Mouse (Mus musculus) heart, embryonic 13.5 days (tissue): ENCODE measurements around the gene Pan2. TPM values are rescaled to one million over a fixed set of nuclear protein-coding genes. Genes with fewer than 3 reads are reported as not detected.
A peak's percentile ranks its signal among the peaks of the same experiment; 100 is the strongest.
"Not testable (repeated sequence)": the region's sequence is repeated elsewhere in the genome, so short reads cannot be mapped to it uniquely, and the experiment has no call there.

Experiments used
- ATAC-seq: fragments of 200-750 bp; cut with Nextera tagmentation; 2 replicates; pipeline ENCODE4 v1.8.0; 2017; ENCODE audit warnings: moderate TSS enrichment; ENCODE audit not compliant: insufficient number of reproducible peaks, low FRiP score, low TSS enrichment; ENCODE audit errors: extremely low read depth
- H3K27ac ChIP-seq: fragments of 300-500 bp; sonication (generic); replicated peaks from 2 replicates; pipeline ENCODE4 v1.5.1; 2015; ENCODE audit warnings: moderate library complexity, mild to moderate bottlenecking, inconsistent platforms
- H3K27me3 ChIP-seq: fragments of 300-500 bp; sonication (generic); replicated peaks from 2 replicates; pipeline ENCODE4 v1.6.1; 2015; ENCODE audit warnings: mild to moderate bottlenecking, inconsistent platforms
- H3K36me3 ChIP-seq: fragments of 300-500 bp; sonication (generic); 2 replicates; pipeline ENCODE4 v1.6.1; 2015; ENCODE audit warnings: mild to moderate bottlenecking, inconsistent platforms
- H3K4me1 ChIP-seq: fragments of 300-500 bp; sonication (generic); 2 replicates; pipeline ENCODE4 v1.6.1; 2015; ENCODE audit warnings: inconsistent platforms
- H3K4me2 ChIP-seq: fragments of 300-500 bp; sonication (generic); 2 replicates; pipeline ENCODE4 v1.6.1; 2015; ENCODE audit warnings: inconsistent platforms, mild to moderate bottlenecking, moderate library complexity
- H3K4me3 ChIP-seq: fragments of 300-500 bp; sonication (generic); 2 replicates; pipeline ENCODE4 v1.5.1; 2015; ENCODE audit warnings: moderate library complexity, mild to moderate bottlenecking, inconsistent platforms
- H3K9ac ChIP-seq: fragments of 300-500 bp; sonication (generic); 2 replicates; pipeline ENCODE4 v1.6.1; 2015; ENCODE audit warnings: inconsistent platforms, mild to moderate bottlenecking, moderate library complexity
- H3K9me3 ChIP-seq: fragments of 300-500 bp; sonication (generic); 2 replicates; pipeline ENCODE4 v1.6.1; 2016; ENCODE audit warnings: inconsistent platforms
- WGBS: fragments of 180-500 bp; shearing (Covaris S2); methylation state at CpG from one replicate; pipeline ENCODE4 v1.1.7; 2015; ENCODE audit warnings: mixed read lengths; 5-methylcytosine and 5-hydroxymethylcytosine counted together
- polyA plus RNA-seq: library from polyadenylated mRNA; unstranded; fragments of >200 nt; fragmentation: Nextera tagmentation; extraction: Ambion mirVana; gene quantifications from 2 replicates; pipeline ENCODE4 v1.2.1, GENCODE M21; 2015

Pan2 gene
- 24.9 and 25.7 TPM in 2 replicates for polyA plus RNA-seq

GRCm38 (mm10) chr10:128303126-128304021, at the start of gene Pan2:
Pan2 (plus strand) TSS chr10:128303335.
- peak within 1 kb of the TSS; percentile 85 for H3K4me2 ChIP-seq
- no peaks in the 10 kb centered on the region for H3K9me3 ChIP-seq
- ATAC-seq, result peak; percentile 97
- peak within 1 kb of the TSS; percentile 68 for H3K4me3 ChIP-seq
- peak within 1 kb of the TSS; percentile 90 for H3K9ac ChIP-seq
- H3K4me1 ChIP-seq, result peaks cover 21% of the 10 kb centered on the region
- H3K27me3 ChIP-seq, result no peaks in the 10 kb centered on the region
- peaks cover 33% of the 10 kb centered on the region for H3K36me3 ChIP-seq
- peak within 1 kb of the TSS; percentile 97 for H3K27ac ChIP-seq
- 1% methylated on average over 37 of the region's 37 CpGs for WGBS

DNA sequence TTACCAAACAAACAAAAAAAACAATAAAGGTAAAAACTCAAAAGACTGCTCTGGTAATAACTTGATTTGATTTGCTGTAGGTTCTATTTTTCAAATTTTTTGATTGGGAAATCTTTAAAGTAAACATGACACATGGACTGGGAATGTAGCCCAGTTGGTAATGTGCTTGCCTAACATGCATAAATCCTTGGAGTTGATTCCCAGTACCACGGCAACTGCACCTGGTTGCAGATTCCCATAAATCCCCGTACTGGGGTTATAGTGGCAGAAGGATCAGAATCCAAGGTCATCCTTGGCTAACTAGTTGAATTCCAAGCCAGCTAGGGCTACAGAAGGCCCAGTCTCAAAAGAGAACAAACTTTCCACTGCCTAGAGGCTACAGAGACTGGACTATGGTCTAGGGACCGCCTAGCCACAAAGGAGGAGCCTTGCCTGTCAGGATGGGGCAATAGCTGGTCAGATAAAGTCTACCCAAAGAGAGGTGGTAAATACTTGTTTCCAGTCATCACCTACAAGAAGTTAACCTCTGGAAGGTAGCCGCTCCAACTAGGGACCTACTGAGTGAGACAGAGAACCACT, 49.4 kb upstream of the Pan2 start, which contains the start of gene Apon:
Apon (plus strand) TSS at position 420 of the 579 bp plus-strand sequence.
- ATAC-seq, result no peak
- Histone ChIP-seq H3K27ac (no peak within 1 kb of the TSS), H3K9ac (no peak within 1 kb of the TSS), H3K9me3 (no peaks in the 10 kb centered on the region), H3K4me2 (no peak within 1 kb of the TSS), H3K4me3 (no peak within 1 kb of the TSS), H3K36me3 (peaks cover 47% of the 10 kb centered on the region), H3K27me3 (no peaks in the 10 kb centered on the region), H3K4me1 (no peaks in the 10 kb centered on the region)
- WGBS, result 79% methylated on average over 4 of the region's 4 CpGs

- Histone ChIP-seq H3K27me3 (no peaks in the 10 kb centered on the region), H3K4me1 (no peaks in the 10 kb centered on the region), H3K9ac (no peak overlapping the region), H3K9me3 (no peaks in the 10 kb centered on the region), H3K4me2 (no peak overlapping the region), H3K4me3 (no peak overlapping the region), H3K27ac (no peak overlapping the region), H3K36me3 (peaks cover 26% of the 10 kb centered on the region)
- ATAC-seq, result no peak
- WGBS, result 77% methylated on average over 8 of the region's 8 CpGs
Observed at GRCm38 (mm10) chr10:128255925-128256324, 47.2 kb upstream of the Pan2 start.

GRCm38 (mm10) chr10:128256328-128256727, 46.8 kb upstream of the Pan2 start:
- Histone ChIP-seq H3K9ac (no peak overlapping the region), H3K4me2 (no peak overlapping the region), H3K9me3 (no peaks in the 10 kb centered on the region), H3K4me3 (no peak overlapping the region), H3K36me3 (peaks cover 22% of the 10 kb centered on the region), H3K27ac (no peak overlapping the region), H3K27me3 (no peaks in the 10 kb centered on the region), H3K4me1 (no peaks in the 10 kb centered on the region)
- ATAC-seq, result no peak
- 82% methylated on average over 8 of the region's 8 CpGs for WGBS

DNA sequence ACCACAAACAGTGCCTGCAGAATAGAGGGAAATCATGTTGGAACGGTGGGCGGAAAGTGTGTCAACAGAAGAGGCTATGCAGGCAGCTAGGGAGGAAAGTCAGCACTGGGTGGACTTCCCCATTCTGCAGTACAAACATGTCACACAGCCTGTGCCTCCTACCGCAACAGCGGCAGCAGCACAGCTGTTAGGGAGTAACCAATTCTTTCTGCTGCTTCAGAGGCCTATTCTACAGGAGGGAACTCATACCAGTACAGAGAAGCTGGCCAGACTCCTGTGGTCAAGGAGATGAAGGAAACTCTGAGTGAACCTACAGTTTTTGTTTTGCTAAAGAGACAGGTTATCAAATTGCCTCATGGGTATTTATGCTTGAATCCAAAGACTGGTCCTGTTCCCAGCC, 44.2 kb upstream of the Pan2 start:
- Histone ChIP-seq H3K4me1 (no peaks in the 10 kb centered on the region), H3K9ac (no peak overlapping the region), H3K4me2 (no peak overlapping the region), H3K9me3 (no peaks in the 10 kb centered on the region), H3K4me3 (no peak overlapping the region), H3K27ac (no peak overlapping the region), H3K36me3 (no peaks in the 10 kb centered on the region), H3K27me3 (no peaks in the 10 kb centered on the region)
- no peak for ATAC-seq
- WGBS, result 78% methylated on average over 4 of the region's 4 CpGs

DNA sequence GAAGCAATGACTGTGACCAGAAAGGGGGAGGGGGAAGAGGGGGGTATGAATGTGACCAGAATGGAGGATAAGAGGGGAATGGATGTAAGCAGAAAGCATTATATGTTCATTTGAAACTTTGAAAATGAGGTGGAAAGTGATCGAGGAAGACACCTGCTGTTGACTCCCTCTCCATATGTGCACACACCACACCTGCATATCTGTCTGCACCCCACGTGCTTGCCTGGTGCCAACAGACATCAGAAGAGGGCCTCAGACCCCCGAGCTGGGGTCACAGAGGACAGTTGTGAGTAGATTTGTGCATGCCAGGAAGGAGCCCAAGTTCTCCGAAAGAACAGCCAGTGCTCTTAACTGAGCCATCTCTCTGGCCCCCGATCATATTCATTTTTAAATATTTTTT, 43.2 kb upstream of the Pan2 start:
- Histone ChIP-seq H3K9me3 (no peaks in the 10 kb centered on the region), H3K4me3 (no peak overlapping the region), H3K36me3 (no peaks in the 10 kb centered on the region), H3K4me1 (no peaks in the 10 kb centered on the region), H3K4me2 (no peak overlapping the region), H3K27me3 (no peaks in the 10 kb centered on the region), H3K27ac (no peak overlapping the region), H3K9ac (no peak overlapping the region)
- WGBS, result 81% methylated on average over 5 of the region's 5 CpGs
- ATAC-seq, result no peak

DNA sequence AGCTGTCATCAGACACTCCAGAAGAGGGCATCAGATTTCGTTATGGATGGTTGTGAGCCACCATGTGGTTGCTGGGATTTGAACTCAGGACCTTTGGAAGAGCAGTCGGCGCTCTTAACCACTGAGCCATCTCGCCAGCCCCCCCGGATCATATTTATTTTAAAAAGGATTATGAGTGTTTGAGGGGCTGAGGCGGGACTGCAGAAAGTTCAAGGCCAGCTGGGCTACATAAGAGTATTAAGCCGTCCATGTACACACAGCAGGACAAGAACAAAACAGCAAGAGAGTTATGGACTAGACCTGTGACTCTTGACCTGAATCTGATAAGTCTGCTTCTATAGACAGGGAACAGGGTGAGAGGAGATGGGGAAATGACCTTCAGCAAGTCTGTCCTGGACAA, 42.8 kb upstream of the Pan2 start:
- ATAC-seq, H3K36me3 ChIP-seq: not testable (repeated sequence)
- WGBS, result 79% methylated on average over 7 of the region's 7 CpGs

GRCm38 (mm10) chr10:128262300-128262699, 40.8 kb upstream of the Pan2 start:
- Histone ChIP-seq H3K4me2 (peak overlapping the region; percentile 31), H3K27me3 (no peaks in the 10 kb centered on the region), H3K9ac (no peak overlapping the region), H3K4me3 (peak overlapping the region; percentile 20), H3K4me1 (no peaks in the 10 kb centered on the region), H3K36me3 (no peaks in the 10 kb centered on the region), H3K27ac (no peak overlapping the region), H3K9me3 (no peaks in the 10 kb centered on the region)
- ATAC-seq, result no peak
- 46% methylated on average over 22 of the region's 22 CpGs for WGBS

More for the DNA sequence above, 42.8 kb upstream of the Pan2 start:
- not testable (repeated sequence) for H3K4me1 ChIP-seq, H3K4me2 ChIP-seq, H3K27me3 ChIP-seq, H3K4me3 ChIP-seq, H3K9ac ChIP-seq, H3K9me3 ChIP-seq, H3K27ac ChIP-seq

DNA sequence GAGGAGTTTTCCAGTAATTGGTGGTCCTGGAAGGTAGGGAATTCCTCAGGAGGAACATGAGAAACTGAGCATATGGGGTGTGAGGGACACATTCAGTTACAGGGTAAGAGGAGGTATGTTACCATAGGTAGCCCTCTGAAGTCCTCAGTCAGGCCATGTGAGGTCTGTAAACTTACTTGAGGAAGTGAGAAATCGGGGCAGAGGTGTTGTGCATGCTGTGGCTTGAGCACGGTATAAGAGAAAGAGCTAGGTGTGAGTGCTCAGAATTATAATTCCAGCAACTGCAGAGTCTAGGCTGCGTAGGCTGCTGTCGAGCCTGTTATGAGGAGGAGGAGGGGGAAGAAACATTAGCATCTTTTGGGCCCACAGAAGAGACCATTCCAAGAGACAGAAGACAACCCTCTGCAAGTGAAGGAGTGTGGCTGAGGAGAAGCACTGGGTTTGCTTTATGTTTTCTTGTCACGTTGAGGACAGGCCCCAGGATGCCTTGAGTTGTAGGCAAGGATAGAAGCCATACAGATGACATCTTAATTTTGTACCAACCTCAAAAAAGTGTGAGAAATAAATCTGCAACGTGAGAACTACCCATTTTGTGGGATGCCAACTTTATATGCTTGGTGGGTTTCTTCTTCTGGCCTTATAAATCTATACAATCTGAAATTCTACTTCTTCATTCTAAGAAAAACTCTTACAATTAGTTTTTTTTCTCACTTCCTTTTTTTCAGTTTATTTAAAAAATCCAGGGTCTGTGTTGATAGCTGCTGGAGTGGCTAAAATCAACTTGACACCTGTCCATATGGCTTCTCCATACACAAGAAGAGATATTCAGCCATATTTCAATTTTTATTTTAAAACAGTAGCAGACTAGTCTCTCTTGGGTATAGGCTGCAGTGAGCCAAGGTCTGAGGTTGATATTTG, 39.5 kb upstream of the Pan2 start:
- WGBS, result 73% methylated on average over 6 of the region's 6 CpGs
- Histone ChIP-seq H3K27me3 (no peaks in the 10 kb centered on the region), H3K4me1 (no peaks in the 10 kb centered on the region), H3K27ac (no peak overlapping the region), H3K9me3 (no peaks in the 10 kb centered on the region), H3K4me3 (no peak overlapping the region), H3K36me3 (no peaks in the 10 kb centered on the region), H3K9ac (no peak overlapping the region), H3K4me2 (no peak overlapping the region)
- ATAC-seq, result no peak

DNA sequence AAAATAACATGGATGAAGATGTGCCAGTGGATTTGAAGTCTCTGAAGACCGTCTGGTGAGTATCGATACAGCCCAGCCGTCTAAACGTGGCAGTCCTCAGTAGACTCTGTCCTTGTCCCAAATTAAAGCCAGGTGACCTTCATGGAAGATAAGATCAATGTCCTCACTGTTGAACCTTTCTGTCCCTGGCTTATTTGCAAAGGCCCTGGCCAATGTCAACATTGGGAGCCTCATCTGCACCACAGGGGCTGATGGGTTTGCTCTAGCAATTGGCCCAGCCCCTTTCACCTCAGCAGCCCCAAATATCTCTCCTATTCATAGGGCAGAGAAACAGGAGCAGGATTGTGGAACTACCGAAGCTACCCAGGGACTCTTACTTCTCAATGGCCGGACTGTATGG, 34.8 kb upstream of the Pan2 start, which contains the start of gene Apof:
Apof (plus strand) TSS at position 301 of the 400 bp plus-strand sequence.
- no peak for ATAC-seq
- WGBS, result 60% methylated on average over 6 of the region's 6 CpGs
- H3K4me3 ChIP-seq, result no peak within 1 kb of the TSS

More for the DNA sequence above, 34.8 kb upstream of the Pan2 start, which contains the start of gene Apof:
- Histone ChIP-seq H3K4me2 (no peak within 1 kb of the TSS), H3K36me3 (no peaks in the 10 kb centered on the region), H3K9me3 (no peaks in the 10 kb centered on the region), H3K9ac (no peak within 1 kb of the TSS), H3K27me3 (no peaks in the 10 kb centered on the region), H3K27ac (no peak within 1 kb of the TSS), H3K4me1 (peaks cover 13% of the 10 kb centered on the region)
